Mouse (Mus musculus) ES-E14 (cell line): ENCODE results near the gene Nudt15.

Experiments
- CHD2 ChIP-seq: IDR thresholded peaks from 2 replicates; pipeline ENCODE4 v1.6.1; 2014; ENCODE audit warnings: mild to moderate bottlenecking, low read depth, low read length, inconsistent platforms
- HCFC1 ChIP-seq: IDR thresholded peaks from 2 replicates; pipeline ENCODE4 v1.6.1; 2012; ENCODE audit warnings: low read length, inconsistent platforms, borderline replicate concordance; ENCODE audit not compliant: insufficient read depth
- MAFK ChIP-seq: IDR thresholded peaks from 2 replicates; pipeline ENCODE4 v1.6.1; 2014; ENCODE audit warnings: mild to moderate bottlenecking, low read depth, low read length, inconsistent platforms; ENCODE audit not compliant: insufficient read depth
- ZC3H11A ChIP-seq: IDR thresholded peaks from 2 replicates; pipeline ENCODE4 v1.6.1; 2012; ENCODE audit warnings: low read depth, mild to moderate bottlenecking, inconsistent platforms, low read length, borderline replicate concordance
- ZNF384 ChIP-seq: IDR thresholded peaks from 2 replicates; pipeline ENCODE4 v1.6.1; 2012; ENCODE audit warnings: low read depth, low read length, inconsistent platforms

- no peak for TF ChIP-seq ZNF384
- no peak for TF ChIP-seq MAFK
- TF ChIP-seq CHD2 = no peak
- TF ChIP-seq HCFC1 = no peak
- no peak for TF ChIP-seq ZC3H11A
Measured at GRCm38 (mm10) chr14:73494122-73494521, 53.9 kb downstream of the Nudt15 start.
